Mouse (Mus musculus) lung, postnatal 0 days (tissue): ENCODE measurements around the gene Otud7a.

Experiments
- CTCF ChIP-seq: IDR thresholded peaks from 2 replicates; pipeline ENCODE4 v1.5.1; 2016; ENCODE audit warnings: antibody characterized with exemption, mild to moderate bottlenecking
- EP300 ChIP-seq: IDR thresholded peaks from 2 replicates; pipeline ENCODE4 v1.6.1; 2016; ENCODE audit warnings: antibody characterized with exemption, mild to moderate bottlenecking, control low read depth

- TF ChIP-seq CTCF, result no peak
- no peak for TF ChIP-seq EP300
Observed at GRCm38 (mm10) chr7:63774291-63774690, 329.7 kb downstream of the Otud7a start.
